Mouse (Mus musculus) CH12.LX (cell line): ENCODE data around the gene Zg16.

ENCODE experiments used
- EP300 ChIP-seq: IDR thresholded peaks from 2 replicates; pipeline ENCODE4 v1.6.1; 2011; ENCODE audit warnings: low read length, improper control_type of control experiment
- NELFE ChIP-seq: IDR thresholded peaks from 2 replicates; pipeline ENCODE4 v1.6.1; 2011; ENCODE audit warnings: low read depth, low read length, improper control_type of control experiment
- SMC3 ChIP-seq: IDR thresholded peaks from 2 replicates; pipeline ENCODE4 v1.6.1; 2011; ENCODE audit warnings: low read depth, low read length, improper control_type of control experiment
- USF2 ChIP-seq: conservative IDR thresholded peaks from 2 replicates; pipeline ENCODE4 v1.6.1; 2011; ENCODE audit warnings: low read depth, low read length, improper control_type of control experiment

GRCm38 (mm10) chr7:127007313-127008024 is 79.7 kb downstream of the Zg16 start:
- TF ChIP-seq EP300 (no peak), NELFE (no peak), SMC3 (no peak), USF2 (no peak)
